Mouse (Mus musculus): ENCODE data around the gene Nrd1. TPM values are rescaled to one million over a fixed set of nuclear protein-coding genes. Genes with fewer than 3 reads are reported as not detected.

Gene Nrd1
- polyA plus RNA-seq, 1 experiment from 2014 or later: 44.6 TPM

- Histone ChIP-seq H3K9ac (no peak overlapping the region), H3K27ac (no peak overlapping the region), H3K4me3 (no peak overlapping the region), H3K4me2 (no peak overlapping the region), H3K27me3 (no peaks in the 10 kb centered on the region), H3K4me1 (replicated peaks) (no peaks in the 10 kb centered on the region), H3K36me3 (no peaks in the 10 kb centered on the region), H3K9me3 (replicated peaks) (no peaks in the 10 kb centered on the region)
- ATAC-seq (replicated peaks; ENCODE audit: insufficient number of reproducible peaks, insufficient read depth, low FRiP score, low read depth): no peak
Observed at GRCm38 (mm10) chr4:108990032-108990431, 10.4 kb upstream of the Nrd1 start.

DNA sequence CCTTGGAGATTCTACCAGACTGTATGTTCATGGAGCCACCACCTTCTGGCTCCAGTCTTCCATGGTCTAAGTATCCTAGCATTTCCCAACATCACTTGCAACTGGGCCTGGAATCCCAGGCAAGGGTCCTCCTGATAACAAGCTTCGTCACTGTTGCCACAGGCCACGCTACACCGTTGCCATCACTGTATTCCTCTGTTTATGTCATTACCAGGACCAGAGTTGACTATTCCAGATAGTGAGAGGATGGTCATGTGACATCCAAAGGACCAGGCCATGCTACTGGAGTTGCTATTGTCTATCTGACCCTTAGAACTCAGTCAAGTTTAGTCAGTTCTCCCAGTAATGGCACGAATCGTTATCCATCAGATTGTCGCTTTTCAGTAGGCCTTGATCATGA is 9.9 kb upstream of the Nrd1 start:
- Histone ChIP-seq H3K9ac (no peak overlapping the region), H3K27me3 (no peaks in the 10 kb centered on the region), H3K4me1 (replicated peaks) (no peaks in the 10 kb centered on the region), H3K4me3 (no peak overlapping the region), H3K36me3 (no peaks in the 10 kb centered on the region), H3K4me2 (no peak overlapping the region), H3K9me3 (replicated peaks) (no peaks in the 10 kb centered on the region), H3K27ac (no peak overlapping the region)
- 81% methylated on average over 6 of the region's 6 CpGs for WGBS
- no peak for ATAC-seq (replicated peaks; ENCODE audit: insufficient number of reproducible peaks, insufficient read depth, low FRiP score, low read depth)

DNA sequence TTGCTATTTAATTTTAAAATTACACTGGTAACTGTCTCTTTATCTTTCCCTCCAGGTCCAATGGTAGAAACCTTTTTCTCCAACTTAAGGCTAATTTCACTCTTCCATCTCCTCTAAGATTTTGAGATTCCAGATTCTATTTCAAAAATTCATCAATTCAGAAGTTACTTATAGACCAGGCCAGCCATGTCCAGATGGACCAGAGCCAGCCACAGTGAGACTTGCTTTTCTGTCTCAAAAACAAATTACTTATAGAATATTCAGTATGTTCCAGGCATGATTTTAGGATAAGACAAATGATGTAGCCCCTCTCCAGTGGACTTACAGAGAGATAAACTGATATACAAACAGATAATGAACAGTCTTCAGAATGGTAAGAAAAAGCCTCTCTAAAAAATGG is 8.6 kb upstream of the Nrd1 start:
- Histone ChIP-seq H3K36me3 (no peaks in the 10 kb centered on the region), H3K9me3 (replicated peaks) (no peaks in the 10 kb centered on the region), H3K9ac (no peak overlapping the region), H3K4me1 (replicated peaks) (no peaks in the 10 kb centered on the region), H3K27me3 (no peaks in the 10 kb centered on the region), H3K4me2 (no peak overlapping the region), H3K4me3 (no peak overlapping the region), H3K27ac (no peak overlapping the region)
- no peak for ATAC-seq (replicated peaks; ENCODE audit: insufficient number of reproducible peaks, insufficient read depth, low FRiP score, low read depth)

- H3K9ac ChIP-seq: no peak overlapping the region
- no peak overlapping the region for H3K4me2 ChIP-seq
- ATAC-seq (replicated peaks; ENCODE audit: insufficient number of reproducible peaks, insufficient read depth, low FRiP score, low read depth): no peak
- no peaks in the 10 kb centered on the region for H3K4me1 ChIP-seq (replicated peaks)
- H3K9me3 ChIP-seq (replicated peaks): no peaks in the 10 kb centered on the region
- H3K4me3 ChIP-seq: no peak overlapping the region
- no peaks in the 10 kb centered on the region for H3K27me3 ChIP-seq
- H3K36me3 ChIP-seq: no peaks in the 10 kb centered on the region
- WGBS: 50% methylated on average over 2 of the region's 2 CpGs
- H3K27ac ChIP-seq: no peak overlapping the region
Observed at GRCm38 (mm10) chr4:108992978-108993377, 7.5 kb upstream of the Nrd1 start.

DNA sequence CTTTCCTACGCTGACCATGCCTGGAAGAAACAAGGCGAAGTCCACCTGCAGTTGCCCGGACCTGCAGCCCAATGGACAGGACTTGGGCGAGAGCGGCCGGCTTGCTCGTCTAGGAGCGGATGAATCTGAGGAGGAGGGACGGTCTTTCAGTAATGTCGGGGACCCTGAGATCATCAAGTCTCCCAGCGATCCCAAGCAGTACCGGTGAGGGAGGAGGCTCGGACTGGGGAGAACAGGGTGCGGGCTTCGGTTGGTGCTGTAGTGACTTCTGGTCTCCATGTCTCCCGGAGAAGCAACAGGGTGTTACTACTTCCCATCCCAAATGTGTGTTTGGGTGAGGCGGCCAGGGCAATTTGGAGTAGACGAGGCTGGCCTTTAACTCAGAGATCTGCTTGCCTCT is 506 bp downstream of the Nrd1 start:
- Histone ChIP-seq H3K4me1 (replicated peaks) (peaks cover 19% of the 10 kb centered on the region), H3K4me2 (peak overlapping the region; percentile 89), H3K27ac (peak overlapping the region; percentile 95), H3K4me3 (peak overlapping the region; percentile 93), H3K27me3 (no peaks in the 10 kb centered on the region), H3K9me3 (replicated peaks) (no peaks in the 10 kb centered on the region), H3K36me3 (no peaks in the 10 kb centered on the region; the same call in 1 of the 2 replicates), H3K9ac (peak overlapping the region; percentile 91)
- ATAC-seq (replicated peaks; ENCODE audit: insufficient number of reproducible peaks, insufficient read depth, low FRiP score, low read depth): no peak
- under 1% methylated on average over 18 of the region's 18 CpGs for WGBS

GRCm38 (mm10) chr4:109008046-109008445 is 7.6 kb downstream of the Nrd1 start:
- no peak overlapping the region for H3K4me2 ChIP-seq
- no peaks in the 10 kb centered on the region for H3K9me3 ChIP-seq (replicated peaks)
- H3K4me3 ChIP-seq: no peak overlapping the region
- ATAC-seq (replicated peaks; ENCODE audit: insufficient number of reproducible peaks, insufficient read depth, low FRiP score, low read depth): no peak
- H3K36me3 ChIP-seq: peaks cover 5% of the 10 kb centered on the region; the same call in 1 of the 2 replicates
- H3K4me1 ChIP-seq (replicated peaks): no peaks in the 10 kb centered on the region
- 88% methylated on average over 1 of the region's 1 CpGs for WGBS
- H3K9ac ChIP-seq: no peak overlapping the region
- no peaks in the 10 kb centered on the region for H3K27me3 ChIP-seq
- H3K27ac ChIP-seq: no peak overlapping the region

DNA sequence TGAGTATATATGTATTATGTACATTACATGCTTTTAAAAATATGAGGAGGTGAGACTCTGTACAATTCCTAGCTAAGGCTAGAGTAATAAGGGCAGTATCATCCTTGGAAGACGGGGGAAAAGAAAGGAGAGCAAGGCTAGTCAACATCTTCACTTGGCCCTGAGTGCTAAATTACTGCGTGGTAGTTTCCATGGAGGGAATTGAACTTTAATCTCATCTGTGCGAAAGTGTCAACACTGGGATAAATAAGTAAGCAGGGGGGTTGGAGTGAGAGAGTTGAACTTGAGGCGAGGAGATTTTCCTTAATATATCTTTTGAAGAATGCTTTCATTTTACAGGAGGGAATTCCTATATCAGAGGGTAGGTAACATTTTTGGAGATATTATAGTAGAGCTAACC is 13.6 kb downstream of the Nrd1 start:
- no peak overlapping the region for H3K9ac ChIP-seq
- no peaks in the 10 kb centered on the region for H3K27me3 ChIP-seq
- no peak overlapping the region for H3K4me2 ChIP-seq
- no peak overlapping the region for H3K4me3 ChIP-seq
- WGBS: 88% methylated on average over 4 of the region's 4 CpGs
- H3K9me3 ChIP-seq (replicated peaks): no peaks in the 10 kb centered on the region
- no peak for ATAC-seq (replicated peaks; ENCODE audit: insufficient number of reproducible peaks, insufficient read depth, low FRiP score, low read depth)
- H3K27ac ChIP-seq: no peak overlapping the region
- no peaks in the 10 kb centered on the region for H3K4me1 ChIP-seq (replicated peaks)
- peaks cover 19% of the 10 kb centered on the region; the same call in 1 of the 2 replicates for H3K36me3 ChIP-seq

GRCm38 (mm10) chr4:109017441-109017840 is 17.0 kb downstream of the Nrd1 start:
- Histone ChIP-seq H3K27me3 (no peaks in the 10 kb centered on the region), H3K9ac (no peak overlapping the region), H3K9me3 (replicated peaks) (no peaks in the 10 kb centered on the region), H3K36me3 (peaks cover 27% of the 10 kb centered on the region; the same call in 1 of the 2 replicates), H3K4me2 (no peak overlapping the region), H3K27ac (no peak overlapping the region), H3K4me1 (replicated peaks) (no peaks in the 10 kb centered on the region), H3K4me3 (no peak overlapping the region)
- 74% methylated on average over 7 of the region's 7 CpGs for WGBS
- no peak for ATAC-seq (replicated peaks; ENCODE audit: insufficient number of reproducible peaks, insufficient read depth, low FRiP score, low read depth)

GRCm38 (mm10) chr4:109019301-109019700 is 18.8 kb downstream of the Nrd1 start:
- Histone ChIP-seq H3K36me3 (peaks cover 23% of the 10 kb centered on the region; the same call in 1 of the 2 replicates), H3K4me2 (no peak overlapping the region), H3K4me3 (no peak overlapping the region), H3K4me1 (replicated peaks) (no peaks in the 10 kb centered on the region), H3K27me3 (no peaks in the 10 kb centered on the region), H3K9me3 (replicated peaks) (no peaks in the 10 kb centered on the region), H3K27ac (no peak overlapping the region), H3K9ac (no peak overlapping the region)
- no peak for ATAC-seq (replicated peaks; ENCODE audit: insufficient number of reproducible peaks, insufficient read depth, low FRiP score, low read depth)
- 74% methylated on average over 4 of the region's 4 CpGs for WGBS

DNA sequence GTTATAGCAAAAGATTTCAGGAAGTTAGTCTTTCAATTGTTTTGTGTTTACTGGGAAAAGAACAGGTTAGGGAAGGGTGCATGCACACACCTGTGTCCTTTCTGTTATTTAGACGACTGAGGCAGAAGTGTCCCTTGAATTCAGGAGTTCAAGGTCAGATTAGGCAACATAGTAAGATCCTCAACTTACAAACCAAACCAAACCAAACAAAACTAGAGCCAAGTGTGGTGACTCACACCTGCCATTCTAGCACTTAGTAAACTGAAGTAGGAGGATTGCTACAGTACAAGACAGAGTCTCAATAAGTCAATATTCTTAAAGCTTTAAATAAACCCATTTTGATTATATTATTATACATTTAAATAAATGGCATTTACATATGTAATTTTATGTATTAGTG is 21.5 kb downstream of the Nrd1 start:
- H3K36me3 ChIP-seq: peaks cover 26% of the 10 kb centered on the region; the same call in 1 of the 2 replicates
- no peak for ATAC-seq (replicated peaks; ENCODE audit: insufficient number of reproducible peaks, insufficient read depth, low FRiP score, low read depth)

GRCm38 (mm10) chr4:109025061-109025460 is 24.6 kb downstream of the Nrd1 start:
- no peak overlapping the region for H3K4me3 ChIP-seq
- peaks cover 23% of the 10 kb centered on the region for H3K36me3 ChIP-seq
- no peak overlapping the region for H3K4me2 ChIP-seq
- no peaks in the 10 kb centered on the region for H3K4me1 ChIP-seq (replicated peaks)
- H3K27me3 ChIP-seq: no peaks in the 10 kb centered on the region
- no peak overlapping the region for H3K27ac ChIP-seq
- WGBS: 68% methylated on average over 3 of the region's 3 CpGs
- H3K9me3 ChIP-seq (replicated peaks): no peaks in the 10 kb centered on the region
- ATAC-seq (replicated peaks; ENCODE audit: insufficient number of reproducible peaks, insufficient read depth, low FRiP score, low read depth): no peak
- H3K9ac ChIP-seq: no peak overlapping the region

More for the DNA sequence above, 21.5 kb downstream of the Nrd1 start:
- Histone ChIP-seq H3K9me3 (replicated peaks) (no peaks in the 10 kb centered on the region), H3K27me3 (no peaks in the 10 kb centered on the region), H3K4me3 (no peak overlapping the region), H3K9ac (no peak overlapping the region), H3K27ac (no peak overlapping the region), H3K4me1 (replicated peaks) (no peaks in the 10 kb centered on the region), H3K4me2 (no peak overlapping the region)
- 65% methylated on average over 1 of the region's 1 CpGs for WGBS

- no peak overlapping the region for H3K27ac ChIP-seq
- no peaks in the 10 kb centered on the region for H3K27me3 ChIP-seq
- no peaks in the 10 kb centered on the region for H3K9me3 ChIP-seq (replicated peaks)
- H3K9ac ChIP-seq: no peak overlapping the region
- H3K36me3 ChIP-seq: peaks cover 35% of the 10 kb centered on the region
- 86% methylated on average over 3 of the region's 3 CpGs for WGBS
- no peak overlapping the region for H3K4me2 ChIP-seq
- H3K4me3 ChIP-seq: no peak overlapping the region
- ATAC-seq (replicated peaks; ENCODE audit: insufficient number of reproducible peaks, insufficient read depth, low FRiP score, low read depth): no peak
- no peaks in the 10 kb centered on the region for H3K4me1 ChIP-seq (replicated peaks)
Observed at GRCm38 (mm10) chr4:109026543-109026942, 26.1 kb downstream of the Nrd1 start.

Measured in heart, embryonic 15.5 days (tissue).